Mouse (Mus musculus) forebrain, embryonic 10.5 days (tissue): ENCODE data around the gene Dnajb5. TPM values are rescaled to one million over a fixed set of nuclear protein-coding genes. Genes with fewer than 3 reads are reported as not detected.

Experiments
- DNase-seq: peaks from one replicate; pipeline ENCODE4 v3.0.0-alpha.2; 2017; ENCODE audit warnings: low spot score; ENCODE audit errors: extremely low spot score
- H3K27ac ChIP-seq: fragments of 300-500 bp; sonication (generic); 2 replicates; pipeline ENCODE4 v1.5.1; 2016; ENCODE audit warnings: mild to moderate bottlenecking
- H3K27me3 ChIP-seq: fragments of 300-500 bp; sonication (generic); 2 replicates; pipeline ENCODE4 v1.6.1; 2016; ENCODE audit warnings: mild to moderate bottlenecking; ENCODE audit not compliant: poor library complexity, severe bottlenecking
- H3K36me3 ChIP-seq: fragments of 300-500 bp; sonication (generic); replicated peaks from 2 replicates; pipeline ENCODE4 v1.6.1; 2016; ENCODE audit warnings: mild to moderate bottlenecking, moderate library complexity
- H3K4me1 ChIP-seq: fragments of 300-500 bp; sonication (generic); 2 replicates; pipeline ENCODE4 v1.6.1; 2016
- H3K4me3 ChIP-seq: fragments of 300-500 bp; sonication (generic); 2 replicates; pipeline ENCODE4 v1.5.1; 2016; ENCODE audit warnings: mild to moderate bottlenecking, moderate library complexity
- H3K9me3 ChIP-seq: fragments of 300-500 bp; sonication (generic); 2 replicates; pipeline ENCODE4 v1.6.1; 2016; ENCODE audit warnings: mild to moderate bottlenecking, moderate library complexity
- WGBS: fragments of 180-500 bp; shearing (Covaris S2); methylation state at CpG from one replicate; pipeline ENCODE4 v1.1.7; 2016; 5-methylcytosine and 5-hydroxymethylcytosine counted together
- polyA plus RNA-seq: library from polyadenylated mRNA; unstranded; fragments of >200 nt; fragmentation: Nextera tagmentation; extraction: Ambion mirVana; gene quantifications from 2 replicates; pipeline ENCODE4 v1.2.1, GENCODE M21; 2016

The Dnajb5 gene
- polyA plus RNA-seq, 1 experiment from 2014 or later = 16.2 TPM

GRCm38 (mm10) chr4:42921536-42921935, 28.1 kb upstream of the Dnajb5 start:
- Histone ChIP-seq H3K9me3 (no peaks in the 10 kb centered on the region), H3K4me1 (peaks cover 21% of the 10 kb centered on the region), H3K27ac (no peak overlapping the region), H3K27me3 (peaks cover 51% of the 10 kb centered on the region), H3K36me3 (no peaks in the 10 kb centered on the region), H3K4me3 (no peak overlapping the region)
- 82% methylated on average over 2 of the region's 2 CpGs for WGBS
- no peak for DNase-seq

GRCm38 (mm10) chr4:42922056-42922455, 27.6 kb upstream of the Dnajb5 start:
- Histone ChIP-seq H3K4me3 (no peak overlapping the region), H3K27me3 (peaks cover 47% of the 10 kb centered on the region), H3K27ac (no peak overlapping the region), H3K36me3 (no peaks in the 10 kb centered on the region), H3K9me3 (no peaks in the 10 kb centered on the region), H3K4me1 (peaks cover 18% of the 10 kb centered on the region)
- 79% methylated on average over 6 of the region's 6 CpGs for WGBS
- DNase-seq = no peak

GRCm38 (mm10) chr4:42922461-42922860, 27.2 kb upstream of the Dnajb5 start:
- WGBS = 89% methylated on average over 8 of the region's 8 CpGs
- H3K36me3 ChIP-seq = no peaks in the 10 kb centered on the region
- no peaks in the 10 kb centered on the region for H3K9me3 ChIP-seq
- H3K27ac ChIP-seq = no peak overlapping the region
- H3K27me3 ChIP-seq = peaks cover 43% of the 10 kb centered on the region
- DNase-seq = no peak
- H3K4me1 ChIP-seq = peaks cover 15% of the 10 kb centered on the region
- no peak overlapping the region for H3K4me3 ChIP-seq

DNA sequence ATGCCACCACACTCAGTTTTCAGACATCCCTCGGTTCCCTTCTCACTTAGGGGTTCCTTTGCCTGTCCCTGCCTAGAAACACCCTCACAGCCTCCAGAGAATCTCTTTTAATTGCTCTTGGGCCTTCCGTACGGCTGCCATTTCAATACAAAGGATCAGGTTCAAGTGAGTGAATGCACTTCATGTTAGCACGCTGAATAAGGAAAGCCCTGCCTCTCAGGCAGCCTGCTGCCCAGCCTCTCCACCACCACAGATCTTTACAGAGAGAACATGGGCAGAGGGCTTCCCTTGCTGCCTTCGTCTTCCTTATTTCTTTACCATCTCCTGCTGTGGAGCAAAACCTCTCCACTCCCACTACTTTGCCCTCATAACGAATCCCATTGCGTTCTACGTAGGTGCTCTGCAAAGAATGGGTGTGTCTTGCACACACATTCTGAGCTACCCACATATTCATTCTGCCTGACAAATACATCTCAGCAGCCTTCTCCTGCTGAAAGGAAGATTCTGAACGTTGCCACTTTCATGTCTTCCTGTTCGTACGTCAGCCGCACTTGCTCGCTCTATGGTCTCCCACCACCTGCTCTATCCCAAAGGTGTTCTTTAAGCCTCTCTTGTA, 25.4 kb upstream of the Dnajb5 start:
- no peak overlapping the region for H3K4me3 ChIP-seq
- no peak overlapping the region for H3K27ac ChIP-seq
- no peaks in the 10 kb centered on the region for H3K36me3 ChIP-seq
- DNase-seq = no peak
- 66% methylated on average over 13 of the region's 13 CpGs for WGBS
- H3K27me3 ChIP-seq = peaks cover 26% of the 10 kb centered on the region
- H3K4me1 ChIP-seq = peaks cover 14% of the 10 kb centered on the region
- H3K9me3 ChIP-seq = no peaks in the 10 kb centered on the region

DNA sequence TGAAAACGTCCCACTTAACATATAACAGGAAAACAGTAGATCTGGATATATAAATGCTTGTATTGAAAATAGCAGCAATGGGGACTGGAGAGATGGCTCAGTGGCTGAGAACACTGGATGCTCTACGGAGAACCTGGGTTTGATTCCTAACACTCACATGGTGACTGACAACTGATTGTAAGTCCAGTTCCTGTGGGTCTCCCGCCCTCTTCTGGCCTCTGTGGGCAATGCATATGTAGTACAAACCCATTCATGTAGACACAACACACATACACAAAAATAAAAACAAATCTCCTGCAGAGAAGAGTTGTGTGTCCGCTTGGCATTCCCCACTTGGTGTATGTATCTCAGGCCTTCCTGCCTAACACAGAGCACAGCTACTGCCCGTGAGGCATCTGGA, 21.4 kb upstream of the Dnajb5 start:
- no peak for DNase-seq
- Histone ChIP-seq H3K4me1 (peaks cover 15% of the 10 kb centered on the region), H3K9me3 (no peaks in the 10 kb centered on the region), H3K36me3 (no peaks in the 10 kb centered on the region), H3K27me3 (peaks cover 21% of the 10 kb centered on the region), H3K4me3 (no peak overlapping the region), H3K27ac (no peak overlapping the region)
- 80% methylated on average over 5 of the region's 5 CpGs for WGBS

DNA sequence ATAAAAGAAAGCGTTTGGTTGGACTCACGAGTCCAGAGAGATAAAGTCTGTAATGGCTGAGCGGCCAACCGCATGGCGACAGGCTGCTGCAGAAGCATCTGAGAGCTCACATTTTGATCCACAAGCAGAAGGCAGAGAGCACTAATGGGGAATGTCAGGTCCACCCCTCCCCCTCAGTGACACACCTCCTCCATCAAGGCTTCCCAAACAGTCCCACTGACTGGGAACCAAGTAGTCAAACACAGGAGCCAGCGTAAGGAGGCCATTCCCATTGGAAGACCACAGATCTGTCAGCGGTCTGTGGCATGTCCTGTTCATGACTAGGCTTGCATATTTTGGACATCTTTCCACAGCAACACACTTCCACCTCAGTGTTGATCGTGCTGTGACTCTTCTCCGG, 20.7 kb upstream of the Dnajb5 start:
- Histone ChIP-seq H3K4me1 (peaks cover 21% of the 10 kb centered on the region), H3K9me3 (no peaks in the 10 kb centered on the region), H3K36me3 (no peaks in the 10 kb centered on the region), H3K27ac (no peak overlapping the region), H3K27me3 (peaks cover 28% of the 10 kb centered on the region), H3K4me3 (no peak overlapping the region)
- WGBS = 90% methylated on average over 9 of the region's 9 CpGs
- DNase-seq = no peak

- 75% methylated on average over 8 of the region's 8 CpGs for WGBS
- Histone ChIP-seq H3K27me3 (peaks cover 50% of the 10 kb centered on the region), H3K36me3 (no peaks in the 10 kb centered on the region), H3K4me1 (peaks cover 9% of the 10 kb centered on the region), H3K4me3 (no peak overlapping the region), H3K9me3 (no peaks in the 10 kb centered on the region), H3K27ac (no peak overlapping the region)
- no peak for DNase-seq
Measured at GRCm38 (mm10) chr4:42932229-42932969, 17.2 kb upstream of the Dnajb5 start.

DNA sequence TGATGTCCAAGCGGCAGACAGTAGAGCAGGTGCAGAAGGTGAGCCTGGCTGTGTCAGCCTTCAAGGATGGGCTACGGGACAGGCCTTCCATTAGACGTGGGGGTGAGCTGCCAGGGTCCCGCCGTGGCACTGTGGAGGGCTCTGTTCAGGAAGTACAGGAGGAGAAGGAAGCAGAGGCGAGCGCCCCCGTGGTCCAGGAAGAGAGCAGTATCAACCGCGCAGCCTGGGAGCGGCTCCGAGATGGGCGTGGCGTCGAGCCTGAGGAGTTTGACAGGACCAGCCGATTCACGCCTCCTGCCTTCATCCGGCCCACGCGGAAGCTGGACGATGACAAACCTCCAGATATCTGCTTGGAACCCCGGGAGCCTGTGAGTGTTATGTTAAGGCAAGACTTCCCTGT, 16.0 kb upstream of the Dnajb5 start:
- peaks cover 9% of the 10 kb centered on the region for H3K4me1 ChIP-seq
- peak overlapping the region; percentile 35; the same call in 1 of the 2 replicates for H3K4me3 ChIP-seq
- DNase-seq = peak; percentile 49
- H3K9me3 ChIP-seq = no peaks in the 10 kb centered on the region
- 9% methylated on average over 22 of the region's 22 CpGs for WGBS
- peaks cover 62% of the 10 kb centered on the region for H3K27me3 ChIP-seq
- H3K27ac ChIP-seq = no peak overlapping the region
- no peaks in the 10 kb centered on the region for H3K36me3 ChIP-seq

DNA sequence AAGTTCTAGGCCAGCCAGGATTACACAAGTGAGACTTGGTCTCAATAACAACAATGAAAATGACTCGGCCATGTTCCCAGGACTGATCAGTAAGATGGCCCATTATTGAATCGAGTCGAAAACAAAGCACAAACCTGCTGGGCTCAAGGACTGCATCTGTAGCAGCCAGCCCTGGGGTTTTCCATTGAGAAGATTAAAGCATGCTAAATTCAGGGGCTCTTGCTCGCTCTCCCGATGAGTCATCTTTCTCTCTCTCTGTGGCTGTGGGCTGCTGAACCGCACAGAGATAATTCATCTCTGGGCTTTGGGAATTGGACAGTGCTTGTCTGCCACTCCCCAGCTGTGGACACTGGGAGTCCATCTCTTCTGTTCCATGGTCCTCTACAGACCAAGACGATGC, 8.2 kb upstream of the Dnajb5 start:
- Histone ChIP-seq H3K36me3 (no peaks in the 10 kb centered on the region), H3K27ac (no peak overlapping the region), H3K9me3 (no peaks in the 10 kb centered on the region), H3K27me3 (peaks cover 34% of the 10 kb centered on the region), H3K4me1 (peaks cover 7% of the 10 kb centered on the region), H3K4me3 (no peak overlapping the region)
- DNase-seq = no peak
- 79% methylated on average over 7 of the region's 7 CpGs for WGBS

DNA sequence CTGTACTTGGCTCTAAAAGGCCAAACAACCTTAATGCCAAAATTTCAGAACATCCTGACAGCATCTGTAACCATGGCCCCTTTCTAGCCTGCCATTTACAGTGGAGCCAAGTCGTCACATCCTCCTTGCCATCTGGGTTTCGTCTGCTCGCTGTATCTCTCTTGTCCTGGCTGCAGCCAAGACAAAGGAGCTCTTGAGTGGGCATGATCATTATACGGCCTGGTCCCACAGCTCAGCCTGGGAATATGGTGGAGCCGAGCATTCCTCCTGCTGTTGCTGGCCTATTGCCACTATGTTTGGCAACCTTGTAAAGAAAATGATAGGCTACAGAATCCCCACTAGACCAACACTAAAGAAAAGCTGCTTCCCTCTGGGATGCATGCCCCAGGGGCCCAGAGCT, 6.3 kb upstream of the Dnajb5 start:
- no peak for DNase-seq
- 86% methylated on average over 5 of the region's 5 CpGs for WGBS
- Histone ChIP-seq H3K4me3 (no peak overlapping the region), H3K9me3 (no peaks in the 10 kb centered on the region), H3K4me1 (peaks cover 26% of the 10 kb centered on the region), H3K27me3 (peaks cover 35% of the 10 kb centered on the region), H3K36me3 (no peaks in the 10 kb centered on the region), H3K27ac (no peak overlapping the region)

DNA sequence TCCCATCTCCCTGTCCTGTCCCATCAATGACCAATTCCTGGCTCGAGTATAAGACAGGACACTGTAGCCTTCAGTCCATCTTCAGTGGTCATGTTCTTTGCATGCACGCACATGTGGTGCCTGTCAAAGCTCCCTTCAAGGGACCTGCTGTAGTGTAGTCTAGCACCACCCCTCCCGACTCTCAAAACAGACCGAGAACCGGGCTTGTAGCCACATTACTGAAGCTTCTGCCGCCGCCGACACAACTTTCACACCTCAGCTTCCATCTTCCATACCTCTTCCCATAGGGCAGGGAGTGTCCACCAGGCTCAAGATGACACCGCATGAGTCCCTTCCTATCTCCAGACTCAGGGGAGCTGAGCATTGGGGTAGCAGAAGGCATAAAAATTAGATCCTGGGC, 5.4 kb upstream of the Dnajb5 start:
- 93% methylated on average over 9 of the region's 9 CpGs for WGBS
- Histone ChIP-seq H3K27ac (no peak overlapping the region), H3K4me1 (peaks cover 34% of the 10 kb centered on the region), H3K27me3 (peaks cover 32% of the 10 kb centered on the region), H3K9me3 (no peaks in the 10 kb centered on the region), H3K36me3 (no peaks in the 10 kb centered on the region), H3K4me3 (no peak overlapping the region)
- DNase-seq = no peak

DNA sequence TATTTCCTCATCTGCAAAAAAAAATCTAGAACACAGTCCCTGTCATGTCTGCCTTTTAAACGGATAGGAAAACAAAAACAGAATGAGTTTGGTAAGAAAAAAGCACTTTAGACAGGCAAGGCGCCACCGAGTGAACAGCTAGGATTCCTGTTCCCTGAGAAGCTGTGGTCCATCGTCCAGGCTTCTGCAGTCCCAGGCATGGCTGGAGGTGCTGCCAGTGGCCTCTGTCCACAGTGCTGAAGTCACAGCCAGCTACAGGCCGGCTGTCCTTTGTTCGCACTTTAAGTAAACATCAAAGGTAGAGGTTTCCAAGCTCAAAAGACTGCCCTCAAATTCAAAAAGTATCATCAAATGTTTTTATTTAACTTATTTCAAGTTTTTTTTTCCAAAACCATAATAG, 4.6 kb upstream of the Dnajb5 start:
- H3K36me3 ChIP-seq = no peaks in the 10 kb centered on the region
- H3K9me3 ChIP-seq = no peaks in the 10 kb centered on the region
- DNase-seq = no peak
- no peak overlapping the region for H3K27ac ChIP-seq
- H3K4me1 ChIP-seq = peaks cover 41% of the 10 kb centered on the region
- H3K4me3 ChIP-seq = no peak overlapping the region
- H3K27me3 ChIP-seq = peaks cover 28% of the 10 kb centered on the region
- 13% methylated on average over 6 of the region's 6 CpGs for WGBS

DNA sequence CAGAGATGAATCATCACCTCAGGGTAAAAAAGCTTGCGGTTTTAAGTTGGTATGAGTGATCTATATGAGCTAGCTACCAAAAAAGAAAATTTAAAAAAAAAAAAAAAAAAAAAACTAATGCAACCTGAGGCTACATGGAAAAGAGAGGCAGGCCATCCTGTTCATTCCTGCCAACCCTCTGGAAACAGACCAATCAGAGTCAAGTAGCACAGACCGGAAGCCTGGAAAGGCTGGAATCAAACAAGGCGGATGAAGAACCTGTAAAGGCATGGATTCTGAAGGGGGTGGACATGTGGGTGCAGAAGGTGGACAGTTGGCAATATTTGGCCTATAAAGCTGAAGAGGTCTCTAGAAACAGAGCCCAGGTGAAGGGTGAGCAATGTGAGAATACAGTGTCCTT, 4.2 kb upstream of the Dnajb5 start:
- no peak for DNase-seq
- 88% methylated on average over 3 of the region's 3 CpGs for WGBS
- H3K4me1 ChIP-seq = peaks cover 45% of the 10 kb centered on the region
- no peaks in the 10 kb centered on the region for H3K9me3 ChIP-seq
- no peak overlapping the region for H3K4me3 ChIP-seq
- H3K27me3 ChIP-seq = peaks cover 28% of the 10 kb centered on the region
- no peak overlapping the region for H3K27ac ChIP-seq
- no peaks in the 10 kb centered on the region for H3K36me3 ChIP-seq
